Mouse (Mus musculus) CH12.LX (cell line): ENCODE data around the gene Tas2r108.
A peak's percentile ranks its signal among the peaks of the same experiment; 100 is the strongest.

Experiments
- BHLHE40 ChIP-seq: IDR thresholded peaks from 2 replicates; pipeline ENCODE4 v1.6.1; 2011; ENCODE audit warnings: mild to moderate bottlenecking, low read depth, low read length, improper control_type of control experiment
- CHD2 ChIP-seq: IDR thresholded peaks from 2 replicates; pipeline ENCODE4 v1.6.1; 2011; ENCODE audit warnings: low read length, improper control_type of control experiment
- CTCF ChIP-seq, 2 experiments: IDR thresholded peaks in 1 of 2; conservative IDR thresholded peaks in 1 of 2; 2 replicates each; pipeline ENCODE4 v1.5.1; 2011 to 2012; ENCODE audit warnings: low read depth in 2 of 2, low read length in 2 of 2, improper control_type of control experiment in 1 of 2, inconsistent platforms in 1 of 2, mild to moderate bottlenecking in 1 of 2, moderate library complexity in 1 of 2
- MAFK ChIP-seq: IDR thresholded peaks from 2 replicates; pipeline ENCODE4 v1.6.1; 2011; ENCODE audit warnings: low read length, improper control_type of control experiment; ENCODE audit not compliant: insufficient replicate concordance
- MXI1 ChIP-seq: IDR thresholded peaks from 2 replicates; pipeline ENCODE4 v1.6.1; 2011; ENCODE audit warnings: mild to moderate bottlenecking, low read depth, low read length, improper control_type of control experiment
- POLR2A ChIP-seq: IDR thresholded peaks from 2 replicates; pipeline ENCODE4 v1.6.1; 2011; ENCODE audit warnings: low read depth, mild to moderate bottlenecking, improper control_type of control experiment, low read length
- POLR2AphosphoS2 ChIP-seq: IDR thresholded peaks from 2 replicates; pipeline ENCODE4 v1.6.1; 2011; ENCODE audit warnings: low read depth, low read length, improper control_type of control experiment
- RAD21 ChIP-seq: IDR thresholded peaks from 2 replicates; pipeline ENCODE4 v1.6.1; 2011; ENCODE audit warnings: low read depth, mild to moderate bottlenecking, low read length, improper control_type of control experiment, moderate library complexity
- SIN3A ChIP-seq: IDR thresholded peaks from 2 replicates; pipeline ENCODE4 v1.6.1; 2012; ENCODE audit warnings: low read length, improper control_type of control experiment, inconsistent platforms
- SMC3 ChIP-seq: IDR thresholded peaks from 2 replicates; pipeline ENCODE4 v1.6.1; 2011; ENCODE audit warnings: low read depth, low read length, improper control_type of control experiment
- TBP ChIP-seq: conservative IDR thresholded peaks from 2 replicates; pipeline ENCODE4 v1.6.1; 2011; ENCODE audit warnings: low read depth, low read length, improper control_type of control experiment
- TCF12 ChIP-seq: IDR thresholded peaks from 2 replicates; pipeline ENCODE4 v1.6.1; 2014; ENCODE audit warnings: low read depth, mild to moderate bottlenecking, inconsistent platforms, low read length, improper control_type of control experiment
- USF1 ChIP-seq: IDR thresholded peaks from 2 replicates; pipeline ENCODE4 v1.6.1; 2014; ENCODE audit warnings: low read depth, mild to moderate bottlenecking, inconsistent platforms, low read length, improper control_type of control experiment

DNA sequence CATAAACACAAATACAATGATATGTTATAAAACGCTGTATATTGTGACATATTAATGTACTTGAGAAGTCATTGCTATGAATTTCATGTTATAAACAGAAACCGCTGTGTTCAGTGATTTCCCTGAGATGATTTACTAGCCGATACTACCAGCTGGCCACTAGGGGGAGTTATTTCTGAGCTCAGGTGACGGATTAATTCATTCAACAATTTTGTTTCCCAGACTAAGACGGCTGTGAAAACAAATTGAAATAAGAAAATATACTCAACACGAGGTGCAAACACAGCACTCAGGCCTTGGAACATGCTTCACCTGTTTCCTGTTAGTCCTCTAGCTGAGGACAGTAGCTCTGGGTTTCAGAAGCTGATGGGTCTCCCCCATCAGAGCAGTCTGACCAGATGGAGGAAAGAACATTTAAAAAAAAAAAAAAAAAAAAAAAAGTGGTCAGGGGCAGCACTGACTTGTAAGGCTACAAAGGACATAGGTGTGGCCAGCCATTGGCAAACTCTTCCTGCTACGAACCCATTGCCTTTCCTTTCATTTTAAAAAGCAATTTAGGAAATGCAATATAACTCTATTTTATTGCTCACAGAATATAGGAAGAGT lies 38.8 kb upstream of the Tas2r108 start:
- no peak for TF ChIP-seq MXI1
- TF ChIP-seq CTCF (conservative IDR thresholded peaks at IDR 0.05 in 1 of 2, IDR thresholded peaks at IDR 0.05 in 1 of 2; ENCODE audit: low read depth in 2 of 2, low read length in 2 of 2): peak; percentile 77 to 78
- TF ChIP-seq MAFK: no peak
- TF ChIP-seq SMC3: peak; percentile 40
- TF ChIP-seq POLR2AphosphoS2: no peak
- no peak for TF ChIP-seq POLR2A
- no peak for TF ChIP-seq TBP
- no peak; the same call in none of the 2 replicates for TF ChIP-seq RAD21
- no peak for TF ChIP-seq USF1
- peak; percentile 33; the same call in 1 of the 2 replicates for TF ChIP-seq BHLHE40
- no peak for TF ChIP-seq SIN3A
- no peak for TF ChIP-seq TCF12
- no peak for TF ChIP-seq CHD2
